Mouse (Mus musculus) stomach, embryonic 16.5 days (tissue): ENCODE measurements around the gene Slc16a10. TPM values are rescaled to one million over a fixed set of nuclear protein-coding genes. Genes with fewer than 3 reads are reported as not detected.
A peak's percentile ranks its signal among the peaks of the same experiment; 100 is the strongest.

ENCODE experiments used
- ATAC-seq: fragments of 200-750 bp; cut with Nextera tagmentation; 2 replicates; pipeline ENCODE4 v1.8.0; 2017; ENCODE audit warnings: moderate number of reproducible peaks, moderate TSS enrichment; ENCODE audit not compliant: insufficient read depth, low FRiP score
- H3K27ac ChIP-seq: fragments of 300-500 bp; sonication (generic); 2 replicates; pipeline ENCODE4 v1.5.1; 2014; ENCODE audit warnings: low read length
- H3K27me3 ChIP-seq: fragments of 300-500 bp; sonication (generic); 2 replicates; pipeline ENCODE4 v1.6.1; 2014; ENCODE audit warnings: low read length, control low read depth, mixed read lengths; ENCODE audit not compliant: control insufficient read depth, insufficient read depth
- H3K36me3 ChIP-seq: fragments of 300-500 bp; sonication (generic); 2 replicates; pipeline ENCODE4 v1.6.1; 2014; ENCODE audit warnings: low read length; ENCODE audit not compliant: control insufficient read depth, insufficient read depth
- H3K4me1 ChIP-seq: fragments of 300-500 bp; sonication (generic); 2 replicates; pipeline ENCODE4 v1.6.1; 2014; ENCODE audit warnings: low read length, control low read depth, mixed read lengths; ENCODE audit not compliant: control insufficient read depth, insufficient read depth
- H3K4me2 ChIP-seq: fragments of 300-500 bp; sonication (generic); 2 replicates; pipeline ENCODE4 v1.6.1; 2014; ENCODE audit warnings: low read depth, low read length, mixed read lengths
- H3K4me3 ChIP-seq: fragments of 300-500 bp; sonication (generic); replicated peaks from 2 replicates; pipeline ENCODE4 v1.5.1; 2014; ENCODE audit warnings: mild to moderate bottlenecking, low read length
- H3K9ac ChIP-seq: fragments of 300-500 bp; sonication (generic); 2 replicates; pipeline ENCODE4 v1.6.1; 2014; ENCODE audit warnings: low read length
- H3K9me3 ChIP-seq: fragments of 300-500 bp; sonication (generic); replicated peaks from 2 replicates; pipeline ENCODE4 v1.6.1; 2016; ENCODE audit warnings: low read length, control low read depth; ENCODE audit not compliant: control insufficient read depth
- WGBS: fragments of 180-500 bp; shearing (Covaris S2); extraction: QIAGEN DNeasy Blood & Tissue Kit; methylation state at CpG from one replicate; pipeline ENCODE4 v1.1.7; 2014; 5-methylcytosine and 5-hydroxymethylcytosine counted together
- polyA plus RNA-seq: library from polyadenylated mRNA; unstranded; fragments of >200 nt; fragmentation: Nextera tagmentation; extraction: Ambion mirVana; gene quantifications from 2 replicates; pipeline ENCODE4 v1.2.1, GENCODE M21; 2015

Gene Slc16a10
- 11.0 and 12.2 TPM in 2 replicates for polyA plus RNA-seq

DNA sequence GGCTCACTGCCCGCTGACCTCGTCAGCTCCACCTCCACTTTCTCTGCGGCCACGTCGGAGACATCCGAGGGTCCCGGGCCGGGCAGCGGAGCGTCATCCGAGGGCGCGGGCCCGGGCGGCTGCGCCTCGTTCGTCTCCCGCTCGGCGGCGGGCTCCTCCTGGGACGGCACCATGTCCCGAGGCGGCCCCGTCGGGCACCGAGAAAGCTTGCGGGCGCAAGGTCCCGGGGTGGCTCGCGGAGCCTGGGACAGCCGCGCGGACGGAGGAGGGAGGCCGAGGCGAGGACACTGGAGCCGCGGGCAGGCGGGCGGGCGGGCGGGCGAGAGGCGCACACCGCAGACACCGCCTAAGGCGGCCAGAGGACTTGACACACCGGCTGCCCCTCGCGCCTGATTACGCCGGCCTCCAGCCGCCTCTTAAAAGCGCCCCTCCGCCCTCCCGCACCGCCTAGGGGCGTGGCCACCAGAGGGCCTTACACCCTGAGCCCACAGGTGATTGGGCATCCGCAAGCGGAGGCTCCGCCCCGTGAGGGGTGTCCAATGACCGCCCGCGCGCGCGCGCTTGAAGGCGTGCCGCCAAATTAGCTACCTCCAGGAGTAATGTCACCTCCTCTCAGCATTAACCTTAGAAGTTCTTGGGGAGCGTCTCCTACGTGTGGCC, at the start of gene Slc16a10:
Gene Slc16a10, minus strand, starts transcription at position 395 of the 660 bp plus-strand sequence.
- H3K4me1 ChIP-seq: no peaks in the 10 kb centered on the region
- ATAC-seq: peak; percentile 98
- WGBS: under 1% methylated on average over 69 of the region's 76 CpGs
- peak within 1 kb of the TSS; percentile 75 for H3K9ac ChIP-seq
- no peaks in the 10 kb centered on the region for H3K9me3 ChIP-seq
- no peak within 1 kb of the TSS for H3K27ac ChIP-seq
- no peaks in the 10 kb centered on the region for H3K27me3 ChIP-seq
- no peaks in the 10 kb centered on the region for H3K36me3 ChIP-seq
- peak within 1 kb of the TSS; percentile 89 for H3K4me2 ChIP-seq
- peak within 1 kb of the TSS; percentile 62 for H3K4me3 ChIP-seq

DNA sequence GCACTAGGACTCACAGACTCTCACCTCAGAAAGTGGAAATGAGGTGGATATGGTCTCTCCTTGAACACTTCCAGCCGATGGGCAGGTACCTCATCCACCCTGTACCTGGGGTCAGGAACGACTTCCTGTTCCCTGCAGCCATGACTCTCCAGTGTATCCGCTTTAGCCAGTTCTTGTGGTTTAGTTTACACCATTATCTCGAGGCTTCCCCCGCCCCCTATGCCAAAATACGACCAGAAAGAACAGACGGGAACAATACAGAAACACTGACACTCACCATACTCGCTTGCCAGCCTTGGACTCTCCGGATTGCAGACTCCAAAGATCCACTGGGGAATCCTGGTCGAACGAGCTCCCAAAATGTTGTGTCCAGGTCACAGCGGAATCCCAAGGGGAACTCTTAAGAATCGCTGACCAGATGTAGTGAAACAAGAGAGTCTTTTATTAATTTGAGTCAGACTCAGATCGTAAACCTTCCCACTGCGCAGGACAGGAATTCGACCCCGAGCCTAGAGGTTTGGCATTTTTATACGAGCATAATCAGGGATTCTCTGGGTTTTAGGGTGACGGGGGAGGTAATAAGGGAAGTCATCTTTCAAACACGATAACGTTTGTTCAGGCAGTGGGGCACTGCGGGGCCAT, 49.4 kb upstream of the Slc16a10 start:
- 34% methylated on average over 22 of the region's 22 CpGs for WGBS
- Histone ChIP-seq H3K4me3 (peak overlapping the region; percentile 18), H3K9ac (peak overlapping the region; percentile 48; the same call in 1 of the 2 replicates), H3K27ac (no peak overlapping the region), H3K4me1 (no peaks in the 10 kb centered on the region), H3K9me3 (no peaks in the 10 kb centered on the region), H3K4me2 (peak overlapping the region; percentile 42), H3K36me3 (no peaks in the 10 kb centered on the region), H3K27me3 (no peaks in the 10 kb centered on the region)
- ATAC-seq: no peak

DNA sequence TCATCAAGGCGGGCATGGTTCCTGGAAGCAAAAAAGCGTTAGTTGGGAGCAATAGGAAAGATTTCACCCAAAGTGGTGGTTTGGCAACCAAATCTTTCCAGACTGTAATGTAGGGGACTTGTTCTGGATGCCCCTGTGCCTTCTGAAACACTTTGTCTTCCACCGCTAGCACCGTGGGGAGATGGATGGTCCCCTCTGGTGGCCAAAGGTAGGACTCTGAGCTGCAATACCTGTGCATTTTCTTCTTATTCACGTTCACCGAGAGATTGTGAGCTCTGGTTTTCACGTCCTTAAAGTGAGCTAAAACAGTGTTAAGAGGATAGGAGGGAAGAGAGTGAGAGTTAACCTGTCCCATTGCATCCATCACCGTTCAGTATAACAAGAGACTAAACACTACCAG, 48.8 kb upstream of the Slc16a10 start:
- no peak overlapping the region for H3K9ac ChIP-seq
- no peak overlapping the region for H3K4me3 ChIP-seq
- H3K9me3 ChIP-seq: no peaks in the 10 kb centered on the region
- H3K36me3 ChIP-seq: no peaks in the 10 kb centered on the region
- ATAC-seq: no peak
- H3K27ac ChIP-seq: no peak overlapping the region
- no peaks in the 10 kb centered on the region for H3K4me1 ChIP-seq
- no peak overlapping the region for H3K4me2 ChIP-seq
- H3K27me3 ChIP-seq: no peaks in the 10 kb centered on the region
- WGBS: 77% methylated on average over 8 of the region's 8 CpGs

DNA sequence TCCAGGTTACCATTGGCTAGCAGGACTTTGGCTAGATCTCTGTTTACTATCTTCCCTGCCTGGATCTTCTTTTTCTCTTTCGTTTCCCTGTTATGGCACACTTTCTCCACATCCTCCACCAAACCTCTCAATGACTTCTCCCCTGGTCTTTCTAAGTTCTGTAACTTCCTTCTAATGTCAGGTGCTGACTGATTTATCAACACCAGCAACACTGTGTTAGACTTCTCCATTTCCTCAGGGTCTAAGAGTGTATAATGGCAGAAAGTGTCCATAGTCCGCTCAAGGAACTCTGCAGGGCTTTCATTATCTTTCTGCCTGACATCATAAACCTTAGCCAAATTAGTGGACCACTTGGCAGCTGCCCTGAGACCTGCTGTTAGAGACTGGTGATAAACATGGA, 47.6 kb upstream of the Slc16a10 start:
- WGBS: 86% methylated on average over 2 of the region's 2 CpGs
- ATAC-seq: no peak

DNA sequence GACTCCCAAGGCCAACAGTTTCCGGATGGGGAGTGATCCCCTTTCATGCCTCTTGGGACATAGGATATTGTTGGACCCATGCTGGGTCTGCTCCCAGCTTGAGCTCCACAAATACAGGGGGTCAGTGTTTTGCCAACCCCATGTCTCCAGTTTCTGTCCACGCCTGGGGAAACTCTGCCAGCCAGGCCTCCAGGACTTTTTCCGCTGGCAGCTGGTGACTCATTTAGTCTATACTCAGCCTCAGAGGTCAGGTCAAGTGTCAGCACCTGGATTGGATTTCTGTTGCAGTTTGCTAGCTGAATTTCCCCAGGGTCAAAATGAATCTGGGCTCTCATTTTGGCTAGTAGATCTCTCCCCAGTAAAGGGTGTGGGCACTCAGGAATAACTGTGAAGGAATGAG, 46.8 kb upstream of the Slc16a10 start:
- no peak overlapping the region for H3K9ac ChIP-seq
- WGBS: 84% methylated on average over 3 of the region's 3 CpGs
- ATAC-seq: no peak
- H3K4me3 ChIP-seq: no peak overlapping the region
- H3K4me2 ChIP-seq: no peak overlapping the region
- H3K27ac ChIP-seq: no peak overlapping the region
- H3K27me3 ChIP-seq: no peaks in the 10 kb centered on the region
- H3K4me1 ChIP-seq: no peaks in the 10 kb centered on the region
- H3K36me3 ChIP-seq: no peaks in the 10 kb centered on the region
- no peaks in the 10 kb centered on the region for H3K9me3 ChIP-seq

More for the DNA sequence above, 47.6 kb upstream of the Slc16a10 start:
- Histone ChIP-seq H3K9me3 (no peaks in the 10 kb centered on the region), H3K27me3 (no peaks in the 10 kb centered on the region), H3K9ac (no peak overlapping the region), H3K4me3 (no peak overlapping the region), H3K4me1 (no peaks in the 10 kb centered on the region), H3K4me2 (no peak overlapping the region), H3K27ac (no peak overlapping the region), H3K36me3 (no peaks in the 10 kb centered on the region)

DNA sequence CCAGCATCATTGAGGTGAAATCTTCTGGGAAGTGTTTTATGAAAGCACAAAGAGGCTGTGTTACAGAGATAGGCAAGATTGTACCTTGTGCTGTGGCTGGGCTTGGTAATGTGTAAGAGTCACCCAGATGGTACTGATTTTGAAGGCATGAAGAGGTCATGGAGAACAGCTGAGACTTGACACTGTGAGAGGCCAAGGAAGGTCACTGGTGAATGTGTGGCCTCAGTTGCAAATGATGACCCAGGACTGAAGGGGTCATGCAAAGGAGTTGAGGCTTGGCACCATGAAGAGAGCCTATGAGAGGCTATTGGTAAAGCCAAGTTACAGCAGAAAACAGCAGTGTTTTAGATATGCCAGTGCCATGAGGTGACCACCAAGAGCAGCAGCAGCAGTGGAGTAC, 43.9 kb upstream of the Slc16a10 start:
- H3K27me3 ChIP-seq: no peaks in the 10 kb centered on the region
- H3K4me2 ChIP-seq: no peak overlapping the region
- ATAC-seq: no peak

DNA sequence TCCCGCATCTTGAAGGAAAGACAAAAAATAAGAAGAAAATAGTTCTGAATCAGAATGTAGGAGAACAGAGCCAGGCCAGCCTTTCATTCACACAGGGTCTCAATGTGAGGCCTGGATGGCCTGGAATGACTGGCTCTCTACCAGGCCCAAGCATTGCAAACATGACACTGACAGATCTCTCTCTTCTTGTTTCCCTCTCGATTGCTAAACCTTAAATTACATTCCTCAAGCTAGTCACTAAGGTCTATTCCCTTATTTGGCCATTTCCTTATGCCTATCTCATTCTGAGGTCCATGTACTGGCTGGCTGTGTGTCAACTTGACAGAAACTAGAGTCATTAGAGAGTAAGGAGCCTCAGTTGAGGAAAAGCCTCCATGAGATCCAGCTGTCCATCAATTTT, 38.0 kb upstream of the Slc16a10 start:
- 56% methylated on average over 2 of the region's 2 CpGs for WGBS
- peaks cover 6% of the 10 kb centered on the region; the same call in 1 of the 2 replicates for H3K4me1 ChIP-seq
- no peak for ATAC-seq

More for the DNA sequence above, 43.9 kb upstream of the Slc16a10 start:
- no peak overlapping the region for H3K9ac ChIP-seq
- no peaks in the 10 kb centered on the region for H3K9me3 ChIP-seq
- H3K36me3 ChIP-seq: no peaks in the 10 kb centered on the region
- no peaks in the 10 kb centered on the region for H3K4me1 ChIP-seq
- no peak overlapping the region for H3K4me3 ChIP-seq
- no peak overlapping the region for H3K27ac ChIP-seq

DNA sequence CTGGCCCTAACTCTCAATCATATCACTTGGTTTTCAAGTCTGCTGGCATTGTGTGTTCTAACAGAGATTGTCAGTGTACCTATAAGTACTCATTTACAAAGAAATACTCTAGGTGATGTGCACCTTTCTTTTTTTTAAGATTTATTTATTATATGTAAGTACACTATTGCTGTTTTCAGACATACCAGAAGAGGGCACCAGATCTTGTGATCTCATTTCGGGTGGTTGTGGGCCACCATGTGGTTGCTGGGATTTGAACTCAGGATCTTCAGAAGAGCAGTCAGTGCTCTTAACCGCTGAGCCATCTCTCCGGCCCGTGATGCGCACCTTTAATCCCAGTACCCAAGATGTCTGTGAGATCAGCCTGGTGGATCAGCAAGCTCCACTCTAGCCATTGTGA, 37.1 kb upstream of the Slc16a10 start:
- Histone ChIP-seq H3K36me3 (no peaks in the 10 kb centered on the region), H3K27ac (no peak overlapping the region), H3K4me3 (no peak overlapping the region), H3K4me2 (no peak overlapping the region), H3K27me3 (no peaks in the 10 kb centered on the region), H3K9ac (no peak overlapping the region), H3K4me1 (peaks cover 6% of the 10 kb centered on the region; the same call in 1 of the 2 replicates), H3K9me3 (no peaks in the 10 kb centered on the region)
- no peak for ATAC-seq
- WGBS: 90% methylated on average over 5 of the region's 5 CpGs

More for the DNA sequence above, 38.0 kb upstream of the Slc16a10 start:
- Histone ChIP-seq H3K9me3 (no peaks in the 10 kb centered on the region), H3K4me3 (no peak overlapping the region), H3K36me3 (no peaks in the 10 kb centered on the region), H3K4me2 (no peak overlapping the region), H3K27me3 (no peaks in the 10 kb centered on the region), H3K27ac (no peak overlapping the region), H3K9ac (no peak overlapping the region)

DNA sequence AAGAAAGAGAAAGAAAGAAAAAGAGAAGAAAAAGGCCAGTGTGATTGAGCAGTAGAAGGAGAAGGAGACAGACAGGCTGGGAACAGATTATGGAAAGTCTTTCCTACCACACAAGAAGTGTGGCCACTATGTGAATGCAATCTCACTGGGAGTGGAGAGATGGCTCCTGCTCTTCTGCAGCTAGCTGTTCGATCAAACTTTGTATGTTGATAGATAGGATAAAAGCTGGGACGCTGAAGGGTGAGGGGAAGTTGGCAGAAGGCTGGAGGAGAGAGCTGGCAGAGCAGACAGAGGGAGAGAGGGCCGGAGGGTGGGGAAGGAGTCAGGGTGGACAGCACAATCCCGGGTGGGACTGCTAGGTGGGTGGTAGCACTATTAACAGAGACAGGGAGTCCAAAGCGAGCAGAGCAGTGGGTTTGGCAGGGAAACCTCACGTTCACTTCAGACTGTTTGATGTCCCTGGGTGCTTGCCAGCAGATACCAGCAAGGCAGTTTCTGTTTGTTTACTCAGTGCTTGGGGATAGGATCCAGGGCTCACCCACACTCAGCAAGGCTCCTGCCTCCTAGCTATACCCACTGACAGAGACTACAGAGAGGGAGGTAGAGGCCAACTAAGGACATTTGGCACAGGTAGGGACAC, 35.4 kb upstream of the Slc16a10 start:
- Histone ChIP-seq H3K36me3 (no peaks in the 10 kb centered on the region), H3K27me3 (no peaks in the 10 kb centered on the region), H3K9me3 (no peaks in the 10 kb centered on the region), H3K9ac (no peak overlapping the region), H3K4me3 (no peak overlapping the region), H3K4me1 (peaks cover 6% of the 10 kb centered on the region; the same call in 1 of the 2 replicates), H3K27ac (peak overlapping the region; percentile 60), H3K4me2 (no peak overlapping the region)
- peak; percentile 77; the same call in 1 of the 2 replicates for ATAC-seq
- 24% methylated on average over 6 of the region's 6 CpGs for WGBS
